Mouse (Mus musculus): ENCODE measurements at regions not wholly inside any gene's neighbourhood (a gene's known extent, or its start where the extent isn't known, plus 50 kb on each side); places are given as distances from the start of the nearest gene placed in this dataset.

GRCm38 (mm10) chr13:5211659-5212058, 602.7 kb upstream of the Akr1e1 start:
- no peak for ATAC-seq (ENCODE audit: low TSS enrichment)

- ATAC-seq (ENCODE audit: low TSS enrichment), result no peak
Observed at GRCm38 (mm10) chr13:5229476-5229875, 620.5 kb upstream of the Akr1e1 start.

- ATAC-seq (ENCODE audit: low TSS enrichment), result no peak
Observed at GRCm38 (mm10) chr13:5234232-5234631, 625.3 kb upstream of the Akr1e1 start.

GRCm38 (mm10) chr13:5235391-5235790, 625.9 kb upstream of the Klf6 start:
- no peak for ATAC-seq (ENCODE audit: low TSS enrichment)

GRCm38 (mm10) chr13:5240541-5240940, 620.7 kb upstream of the Klf6 start:
- ATAC-seq (ENCODE audit: low TSS enrichment), result no peak

GRCm38 (mm10) chr13:5242782-5243181, 618.5 kb upstream of the Klf6 start:
- ATAC-seq (ENCODE audit: low TSS enrichment), result peak; percentile 69; the same call in 1 of the 2 replicates

GRCm38 (mm10) chr13:5248671-5249391, 612.5 kb upstream of the Klf6 start:
- peak; percentile 100 for ATAC-seq (ENCODE audit: low TSS enrichment)

GRCm38 (mm10) chr13:5257891-5258660, 603.2 kb upstream of the Klf6 start:
- 0 out of 2 replicates have a peak, but pooled peaks have one; percentile 23 for ATAC-seq (ENCODE audit: low TSS enrichment)

- no peak for ATAC-seq (ENCODE audit: low TSS enrichment)
Observed at GRCm38 (mm10) chr13:5259760-5260159, 601.5 kb upstream of the Klf6 start.

GRCm38 (mm10) chr13:5272506-5273192, 588.6 kb upstream of the Klf6 start:
- ATAC-seq (ENCODE audit: low TSS enrichment), result no peak

- ATAC-seq (ENCODE audit: low TSS enrichment), result no peak
Observed at GRCm38 (mm10) chr13:5276564-5276963, 584.7 kb upstream of the Klf6 start.

GRCm38 (mm10) chr13:5289753-5290449, 571.4 kb upstream of the Klf6 start:
- no peak for ATAC-seq (ENCODE audit: low TSS enrichment)

GRCm38 (mm10) chr13:5302141-5302540, 559.1 kb upstream of the Klf6 start:
- peak; percentile 98 for ATAC-seq (ENCODE audit: low TSS enrichment)

- no peak for ATAC-seq (ENCODE audit: low TSS enrichment)
Observed at GRCm38 (mm10) chr13:5306688-5307087, 554.6 kb upstream of the Klf6 start.

GRCm38 (mm10) chr13:5313297-5313696, 548.0 kb upstream of the Klf6 start:
- no peak for ATAC-seq (ENCODE audit: low TSS enrichment)

- no peak for ATAC-seq (ENCODE audit: low TSS enrichment)
Observed at GRCm38 (mm10) chr13:5315011-5315410, 546.3 kb upstream of the Klf6 start.

GRCm38 (mm10) chr13:5317941-5318856, 543.1 kb upstream of the Klf6 start:
- ATAC-seq (ENCODE audit: low TSS enrichment), result no peak

- no peak for ATAC-seq (ENCODE audit: low TSS enrichment)
Observed at GRCm38 (mm10) chr13:5345712-5346111, 515.6 kb upstream of the Klf6 start.

GRCm38 (mm10) chr13:5347503-5348469, 513.5 kb upstream of the Klf6 start:
- peak; percentile 90 for ATAC-seq (ENCODE audit: low TSS enrichment)

Data from frontal cortex, adult (tissue).